In genomic region chr17:25867836-25868600, GRCm38 (mm10) we compare ENCODE assay signal across 8 mouse cellular contexts. TPM values are rescaled to one million over a fixed set of nuclear protein-coding genes. Genes with fewer than 3 reads are reported as not detected.
A peak's percentile ranks its signal among the peaks of the same experiment; 100 is the strongest.
DNase-seq lines count a peak whose midpoint lies in the region; ATAC-seq and TF ChIP-seq lines count a peak whose summit lies in the region.

No protein-coding gene starts in this region.

- H3K9ac ChIP-seq in neural tube, embryonic 15.5 days (replicated peaks), result peak overlapping the region; percentile 73

- H3K36me3 ChIP-seq in neural tube, embryonic 15.5 days, result peaks cover 6% of the 10 kb centered on the region; the same call in 1 of the 2 replicates

- peaks cover 3% of the 10 kb centered on the region; the same call in 1 of the 2 replicates for H3K4me1 ChIP-seq in cortical plate, adult 2 months (ENCODE audit: control insufficient read depth, insufficient read depth, low read length)
- H3K4me1 ChIP-seq in lung, adult 2 months (ENCODE audit: control insufficient read depth, insufficient read depth, low read length), result peaks cover 11% of the 10 kb centered on the region
- peaks cover 15% of the 10 kb centered on the region for H3K4me1 ChIP-seq in neural tube, embryonic 15.5 days

- TF ChIP-seq CTCF in cortical plate, adult 2 months (IDR thresholded peaks at IDR 0.05; ENCODE audit: extremely low read depth, insufficient read depth, low read length), result no peak
- TF ChIP-seq CTCF in lung, adult 2 months (IDR thresholded peaks at IDR 0.05; ENCODE audit: insufficient read depth, low read length), result no peak

- H3K27me3 ChIP-seq in neural tube, embryonic 15.5 days (replicated peaks), result no peaks in the 10 kb centered on the region

- H3K4me3 ChIP-seq in cortical plate, adult 2 months (ENCODE audit: insufficient read depth, low read length), result peak overlapping the region; percentile 58
- peak overlapping the region; percentile 75 for H3K4me3 ChIP-seq in lung, adult 2 months (replicated peaks; ENCODE audit: extremely low read depth, low read depth, low read length)
- peak overlapping the region; percentile 69 for H3K4me3 ChIP-seq in neural tube, embryonic 15.5 days (replicated peaks)

- no peak overlapping the region for H3K27ac ChIP-seq in cortical plate, adult 2 months (ENCODE audit: insufficient read depth, low read length)
- H3K27ac ChIP-seq in neural tube, embryonic 15.5 days (replicated peaks), result peak overlapping the region; percentile 72

- H3K4me2 ChIP-seq in neural tube, embryonic 15.5 days, result peak overlapping the region; percentile 90

- peak; percentile 50 for ATAC-seq in granulocyte monocyte progenitor cell, adult 5-6 weeks (replicated peaks; ENCODE audit: poor library complexity, severe bottlenecking)
- peak; percentile 55 for ATAC-seq in neural tube, embryonic 15.5 days (ENCODE audit: low FRiP score)

- WGBS in lung, adult 2 months, result under 1% methylated on average over 42 of the region's 42 CpGs
- under 1% methylated on average over 39 of the region's 42 CpGs for WGBS in neural tube, embryonic 15.5 days

- H3K9me3 ChIP-seq in neural tube, embryonic 15.5 days (replicated peaks), result no peaks in the 10 kb centered on the region

- DNase-seq in right cerebral cortex, postnatal 14 days, result peak; percentile 45
- DNase-seq in right cerebral cortex, postnatal 36 days (ENCODE audit: low spot score in 2 of 2), result no peak
- DNase-seq in kidney, adult 11 months, result peak; percentile 79
- DNase-seq in lung, adult 2 months, result peak; percentile 48
- DNase-seq in layer of hippocampus, adult 18-20 months (ENCODE audit: low spot score in 2 of 2), result no peak

- TF ChIP-seq POLR2A in cortical plate, adult 2 months (IDR thresholded peaks at IDR 0.05; ENCODE audit: extremely low read depth, insufficient read depth, low read length), result no peak
- no peak for TF ChIP-seq POLR2A in lung, adult 2 months (IDR thresholded peaks at IDR 0.05; ENCODE audit: borderline replicate concordance, extremely low read depth, low read depth, low read length)

RNA-seq across cellular contexts. Expression of gene Mcrip2, which starts 0.5 kb away (rescaled TPM):
- 29.2 and 29.9 TPM in 2 replicates for polyA plus RNA-seq in cortical plate, adult 2 months (2012; rRNA removed)
- 30.4 and 58.6 TPM in 2 replicates for total RNA-seq in granulocyte monocyte progenitor cell, adult 5-6 weeks (2014; fragmentation: Nextera tagmentation)
- total RNA-seq in granulocyte monocyte progenitor cell, adult 5-6 weeks (2017), result 11.2 and 25.8 TPM in 2 replicates
- polyA plus RNA-seq in lung, adult 2 months (2012; rRNA removed), result 22.7 and 31.1 TPM in 2 replicates
- polyA plus RNA-seq in neural tube, embryonic 15.5 days (2015; fragmentation: Nextera tagmentation; extraction: Ambion mirVana), result 30.3 and 30.7 TPM in 2 replicates
- total RNA-seq in layer of hippocampus, adult 18-20 months (2021), result 10 to 100 TPM; 23.3 to 23.7 TPM

RNA-seq across cellular contexts. Expression of gene Wdr90, which starts 6.7 kb away (rescaled TPM):
- polyA plus RNA-seq in cortical plate, adult 2 months (2012; rRNA removed), result 38.2 and 48.5 TPM in 2 replicates
- 64.7 and 66.9 TPM in 2 replicates for total RNA-seq in granulocyte monocyte progenitor cell, adult 5-6 weeks (2014; fragmentation: Nextera tagmentation)
- total RNA-seq in granulocyte monocyte progenitor cell, adult 5-6 weeks (2017), result 11.8 and 15.0 TPM in 2 replicates
- 35.7 and 40.3 TPM in 2 replicates for polyA plus RNA-seq in lung, adult 2 months (2012; rRNA removed)
- polyA plus RNA-seq in neural tube, embryonic 15.5 days (2015; fragmentation: Nextera tagmentation; extraction: Ambion mirVana), result 15.5 and 18.1 TPM in 2 replicates
- total RNA-seq in layer of hippocampus, adult 18-20 months (2021), result 10 to 100 TPM; 20.1 to 21.7 TPM

RNA-seq across cellular contexts. Expression of gene Mettl26, which starts 6.9 kb away (rescaled TPM):
- polyA plus RNA-seq in cortical plate, adult 2 months (2012; rRNA removed), result 76.5 and 79.2 TPM in 2 replicates
- 23.4 and 27.7 TPM in 2 replicates for total RNA-seq in granulocyte monocyte progenitor cell, adult 5-6 weeks (2014; fragmentation: Nextera tagmentation)
- 9.7 and 15.2 TPM in 2 replicates for total RNA-seq in granulocyte monocyte progenitor cell, adult 5-6 weeks (2017)
- 78.1 and 103 TPM in 2 replicates for polyA plus RNA-seq in lung, adult 2 months (2012; rRNA removed)
- polyA plus RNA-seq in neural tube, embryonic 15.5 days (2015; fragmentation: Nextera tagmentation; extraction: Ambion mirVana), result 64.9 and 65.4 TPM in 2 replicates
- total RNA-seq in layer of hippocampus, adult 18-20 months (2021), result 10 to 100 TPM; 36.3 TPM

RNA-seq across cellular contexts. Expression of gene Wfikkn1, which starts 12.6 kb away (rescaled TPM):
- polyA plus RNA-seq in cortical plate, adult 2 months (2012; rRNA removed), result 0.26 and 0.61 TPM in 2 replicates
- total RNA-seq in granulocyte monocyte progenitor cell, adult 5-6 weeks (2014; fragmentation: Nextera tagmentation), result 2.1 TPM in 1 of 2 replicates, not detected in the other
- total RNA-seq in granulocyte monocyte progenitor cell, adult 5-6 weeks (2017), result 1.1 and 1.3 TPM in 2 replicates
- 1.0 and 1.4 TPM in 2 replicates for polyA plus RNA-seq in lung, adult 2 months (2012; rRNA removed)
- 0.47 and 0.52 TPM in 2 replicates for polyA plus RNA-seq in neural tube, embryonic 15.5 days (2015; fragmentation: Nextera tagmentation; extraction: Ambion mirVana)
- 1 to 10 TPM; 1.7 to 2.2 TPM for total RNA-seq in layer of hippocampus, adult 18-20 months (2021)

RNA-seq across cellular contexts. Expression of gene Rhot2, which starts 23.4 kb away (rescaled TPM):
- 108 and 119 TPM in 2 replicates for polyA plus RNA-seq in cortical plate, adult 2 months (2012; rRNA removed)
- 28.3 and 35.5 TPM in 2 replicates for total RNA-seq in granulocyte monocyte progenitor cell, adult 5-6 weeks (2014; fragmentation: Nextera tagmentation)
- total RNA-seq in granulocyte monocyte progenitor cell, adult 5-6 weeks (2017), result 11.9 and 17.8 TPM in 2 replicates
- polyA plus RNA-seq in lung, adult 2 months (2012; rRNA removed), result 59.6 and 61.2 TPM in 2 replicates
- 17.8 and 23.0 TPM in 2 replicates for polyA plus RNA-seq in neural tube, embryonic 15.5 days (2015; fragmentation: Nextera tagmentation; extraction: Ambion mirVana)
- 100 to 1,000 TPM in 1 of 2 experiments, 10 to 100 TPM in 1; 98.3 to 109 TPM for total RNA-seq in layer of hippocampus, adult 18-20 months (2021)

Comparison
In these comparisons a context has a peak if more than half of its experiments do, and no peak if none do; other contexts are left out.
1. DNase-seq: peak in right cerebral cortex, postnatal 14 days (single experiment), kidney, adult 11 months (single experiment) and lung, adult 2 months (single experiment); none in right cerebral cortex, postnatal 36 days (0 of 2) and layer of hippocampus, adult 18-20 months (0 of 2).
2. Peak in every context shown above with its lines, with median percentiles within 50 percentile points of each other: H3K4me3 ChIP-seq.